Mouse (Mus musculus) kidney, embryonic 14.5 days (tissue): ENCODE data around the gene Pramel1. TPM values are rescaled to one million over a fixed set of nuclear protein-coding genes. Genes with fewer than 3 reads are reported as not detected.
"Not testable (repeated sequence)": the region's sequence is repeated elsewhere in the genome, so short reads cannot be mapped to it uniquely, and the experiment has no call there.

Source experiments
- ATAC-seq: fragments of 200-750 bp; cut with Nextera tagmentation; 2 replicates; pipeline ENCODE4 v1.8.0; 2017; ENCODE audit warnings: moderate number of reproducible peaks, mild to moderate bottlenecking, moderate TSS enrichment, moderate library complexity; ENCODE audit not compliant: low FRiP score, low TSS enrichment
- H3K27ac ChIP-seq: fragments of 300-500 bp; sonication (generic); 2 replicates; pipeline ENCODE4 v1.5.1; 2014; ENCODE audit warnings: low read depth, mild to moderate bottlenecking, low read length, moderate library complexity, mixed read lengths
- H3K27me3 ChIP-seq: fragments of 300-500 bp; sonication (generic); 2 replicates; pipeline ENCODE4 v1.6.1; 2014; ENCODE audit warnings: mild to moderate bottlenecking, low read length; ENCODE audit not compliant: control insufficient read depth, insufficient read depth
- H3K36me3 ChIP-seq: fragments of 300-500 bp; sonication (generic); 2 replicates; pipeline ENCODE4 v1.6.1; 2014; ENCODE audit warnings: low read length, mixed read lengths; ENCODE audit not compliant: control insufficient read depth, insufficient read depth
- H3K4me1 ChIP-seq: fragments of 300-500 bp; sonication (generic); 2 replicates; pipeline ENCODE4 v1.6.1; 2014; ENCODE audit warnings: low read length, mixed read lengths; ENCODE audit not compliant: control insufficient read depth, insufficient read depth
- H3K4me2 ChIP-seq: fragments of 300-500 bp; sonication (generic); replicated peaks from 2 replicates; pipeline ENCODE4 v1.6.1; 2014; ENCODE audit warnings: low read depth, mild to moderate bottlenecking, low read length
- H3K4me3 ChIP-seq: fragments of 300-500 bp; sonication (generic); 2 replicates; pipeline ENCODE4 v1.5.1; 2014; ENCODE audit warnings: mild to moderate bottlenecking, low read length
- H3K9ac ChIP-seq: fragments of 300-500 bp; sonication (generic); 2 replicates; pipeline ENCODE4 v1.6.1; 2014; ENCODE audit warnings: low read depth, mild to moderate bottlenecking, low read length, moderate library complexity
- H3K9me3 ChIP-seq: fragments of 300-500 bp; sonication (generic); 2 replicates; pipeline ENCODE4 v1.6.1; 2016; ENCODE audit warnings: low read length; ENCODE audit not compliant: control insufficient read depth
- WGBS: fragments of 180-500 bp; shearing (Covaris S2); extraction: QIAGEN DNeasy Blood & Tissue Kit; methylation state at CpG from one replicate; pipeline ENCODE4 v1.1.7; 2014; 5-methylcytosine and 5-hydroxymethylcytosine counted together
- polyA plus RNA-seq: library from polyadenylated mRNA; unstranded; fragments of >200 nt; fragmentation: Nextera tagmentation; extraction: Ambion mirVana; gene quantifications from 2 replicates; pipeline ENCODE4 v1.2.1, GENCODE M21; 2014

Gene Pramel1
- polyA plus RNA-seq: not detected in 2 replicates

- no peaks in the 10 kb centered on the region for H3K36me3 ChIP-seq
- H3K9me3 ChIP-seq: no peaks in the 10 kb centered on the region
- H3K4me2 ChIP-seq: no peak within 1 kb of the TSS
- H3K4me1 ChIP-seq: no peaks in the 10 kb centered on the region
- H3K27me3 ChIP-seq: no peaks in the 10 kb centered on the region
- WGBS: 81% methylated on average over 26 of the region's 26 CpGs
- no peak within 1 kb of the TSS for H3K4me3 ChIP-seq
- no peak within 1 kb of the TSS for H3K9ac ChIP-seq
- no peak for ATAC-seq
- no peak within 1 kb of the TSS for H3K27ac ChIP-seq
Measured at GRCm38 (mm10) chr4:143394181-143394580, at the start of gene Pramel1. Gene Pramel1 (plus strand): TSS chr4:143394428.

GRCm38 (mm10) chr4:143345491-143345890, 48.7 kb upstream of the Pramel1 start:
- H3K27ac ChIP-seq, H3K36me3 ChIP-seq, H3K4me3 ChIP-seq, ATAC-seq, H3K9ac ChIP-seq, H3K9me3 ChIP-seq, H3K4me2 ChIP-seq, H3K4me1 ChIP-seq: not testable (repeated sequence)
- 84% methylated on average over 5 of the region's 5 CpGs for WGBS
- H3K27me3 ChIP-seq: peaks cover 29% of the 10 kb centered on the region

DNA sequence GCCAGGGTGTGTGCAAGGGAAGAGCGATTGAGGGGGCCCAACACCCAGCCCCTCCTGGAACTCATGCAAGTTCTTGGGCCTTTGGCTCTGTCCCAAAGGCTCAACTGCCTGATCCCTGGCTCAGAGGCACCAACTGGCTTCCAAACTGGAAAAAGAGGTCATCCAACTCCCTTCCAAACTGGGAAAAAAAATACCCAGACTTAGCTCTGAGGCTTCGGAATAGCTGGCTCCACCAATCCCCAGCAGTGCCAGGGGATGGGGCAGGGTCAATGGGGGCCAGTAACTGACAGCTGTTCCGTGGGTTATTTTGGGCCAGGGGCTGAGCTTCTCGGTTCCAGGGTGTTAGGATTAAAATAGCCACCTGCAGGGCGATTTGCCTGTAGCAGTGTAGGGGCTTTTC, 45.5 kb upstream of the Pramel1 start:
- no peak overlapping the region for H3K9ac ChIP-seq
- peaks cover 5% of the 10 kb centered on the region; the same call in 1 of the 2 replicates for H3K4me1 ChIP-seq
- H3K36me3 ChIP-seq: no peaks in the 10 kb centered on the region
- peaks cover 44% of the 10 kb centered on the region for H3K27me3 ChIP-seq
- no peaks in the 10 kb centered on the region for H3K9me3 ChIP-seq
- no peak overlapping the region for H3K4me2 ChIP-seq
- H3K27ac ChIP-seq: no peak overlapping the region
- ATAC-seq: no peak
- no peak overlapping the region for H3K4me3 ChIP-seq
- 30% methylated on average over 5 of the region's 5 CpGs for WGBS

- peaks cover 44% of the 10 kb centered on the region for H3K27me3 ChIP-seq
- peak; percentile 74 for ATAC-seq
- no peaks in the 10 kb centered on the region for H3K36me3 ChIP-seq
- H3K9me3 ChIP-seq: no peaks in the 10 kb centered on the region
- no peak within 1 kb of the TSS for H3K27ac ChIP-seq
- WGBS: 2% methylated on average over 19 of the region's 19 CpGs
- H3K9ac ChIP-seq: peak within 1 kb of the TSS; percentile 60
- peak within 1 kb of the TSS; percentile 95 for H3K4me2 ChIP-seq
- H3K4me3 ChIP-seq: peak within 1 kb of the TSS; percentile 52
- H3K4me1 ChIP-seq: peaks cover 5% of the 10 kb centered on the region; the same call in 1 of the 2 replicates
Measured at GRCm38 (mm10) chr4:143349484-143349906, 44.7 kb upstream of the Pramel1 start, which contains the start of gene Lrrc38. Gene Lrrc38 (plus strand): TSS chr4:143349757.

- WGBS: 3% methylated on average over 68 of the region's 72 CpGs
- peak overlapping the region; percentile 60 for H3K9ac ChIP-seq
- H3K27me3 ChIP-seq: peaks cover 44% of the 10 kb centered on the region
- H3K4me1 ChIP-seq: peaks cover 5% of the 10 kb centered on the region; the same call in 1 of the 2 replicates
- H3K9me3 ChIP-seq: no peaks in the 10 kb centered on the region
- H3K36me3 ChIP-seq: no peaks in the 10 kb centered on the region
- peak overlapping the region; percentile 52 for H3K4me3 ChIP-seq
- 0 out of 2 replicates have a peak, but pooled peaks have one; percentile 17 for ATAC-seq
- no peak overlapping the region for H3K27ac ChIP-seq
- H3K4me2 ChIP-seq: peak overlapping the region; percentile 95
Measured at GRCm38 (mm10) chr4:143350047-143351015, 43.9 kb upstream of the Pramel1 start.

DNA sequence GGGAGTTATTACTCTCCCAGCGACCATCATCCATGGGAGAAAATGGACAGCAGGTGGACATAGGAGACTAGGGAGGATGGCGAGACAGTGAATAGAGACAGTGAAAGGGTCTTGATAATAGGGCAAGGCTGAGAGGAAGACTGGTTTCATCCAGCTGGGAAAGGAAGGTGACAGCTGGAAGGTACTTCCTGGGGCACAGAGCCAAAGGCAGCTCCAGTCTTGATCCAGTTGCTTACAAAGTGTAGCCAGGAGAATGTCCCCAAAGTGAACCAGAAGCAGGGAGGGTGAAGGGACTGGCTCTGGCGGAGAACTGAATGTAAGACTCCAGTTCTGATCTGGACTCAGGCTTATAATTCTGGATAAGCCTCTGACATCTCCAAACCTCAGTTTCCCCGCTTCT, 41.9 kb upstream of the Pramel1 start:
- Histone ChIP-seq H3K27ac (no peak overlapping the region), H3K9me3 (no peaks in the 10 kb centered on the region), H3K4me1 (peaks cover 5% of the 10 kb centered on the region; the same call in 1 of the 2 replicates), H3K27me3 (peaks cover 44% of the 10 kb centered on the region), H3K4me2 (no peak overlapping the region), H3K9ac (no peak overlapping the region), H3K4me3 (no peak overlapping the region), H3K36me3 (no peaks in the 10 kb centered on the region)
- WGBS: 84% methylated on average over 4 of the region's 4 CpGs
- ATAC-seq: no peak

- no peak overlapping the region for H3K4me3 ChIP-seq
- H3K4me1 ChIP-seq: no peaks in the 10 kb centered on the region
- 83% methylated on average over 10 of the region's 10 CpGs for WGBS
- H3K9ac ChIP-seq: no peak overlapping the region
- H3K36me3 ChIP-seq: no peaks in the 10 kb centered on the region
- no peaks in the 10 kb centered on the region for H3K9me3 ChIP-seq
- H3K4me2 ChIP-seq: no peak overlapping the region
- no peak for ATAC-seq
- H3K27me3 ChIP-seq: no peaks in the 10 kb centered on the region
- no peak overlapping the region for H3K27ac ChIP-seq
Measured at GRCm38 (mm10) chr4:143361520-143361919, 32.7 kb upstream of the Pramel1 start.

GRCm38 (mm10) chr4:143366415-143367041, 27.7 kb upstream of the Pramel1 start:
- H3K4me2 ChIP-seq: no peak overlapping the region
- no peak overlapping the region for H3K9ac ChIP-seq

More at GRCm38 (mm10) chr4:143366415-143367041, 27.7 kb upstream of the Pramel1 start:
- H3K27me3 ChIP-seq: no peaks in the 10 kb centered on the region
- H3K4me1 ChIP-seq: no peaks in the 10 kb centered on the region
- WGBS: 47% methylated on average over 15 of the region's 15 CpGs
- H3K27ac ChIP-seq: no peak overlapping the region
- no peak for ATAC-seq
- H3K4me3 ChIP-seq: no peak overlapping the region
- no peaks in the 10 kb centered on the region for H3K36me3 ChIP-seq
- H3K9me3 ChIP-seq: no peaks in the 10 kb centered on the region
